Mouse (Mus musculus): ENCODE results near the gene Nsun5.

Gene Nsun5

DNA sequence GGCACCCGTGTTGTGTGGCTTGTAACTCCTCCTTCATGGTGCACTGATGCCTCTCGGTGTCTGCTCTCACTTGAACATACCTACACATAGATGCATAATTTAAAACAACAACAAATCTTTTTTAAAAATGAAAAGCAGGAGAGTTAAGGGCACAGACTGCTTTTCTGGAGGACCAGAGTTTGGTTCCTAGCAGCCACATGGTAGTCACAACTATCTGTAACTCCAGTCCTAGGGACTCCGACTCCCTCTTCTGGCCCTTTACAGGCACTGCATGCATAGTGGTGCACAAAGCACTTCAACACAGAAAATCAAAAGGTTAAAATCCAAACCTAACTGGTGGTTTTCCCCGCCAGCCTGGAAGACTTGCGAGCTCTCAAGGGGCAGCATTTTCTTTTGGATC is 3.8 kb downstream of the Nsun5 start:
- no peak for DNase-seq (ENCODE audit: low read depth, low spot score)

DNA sequence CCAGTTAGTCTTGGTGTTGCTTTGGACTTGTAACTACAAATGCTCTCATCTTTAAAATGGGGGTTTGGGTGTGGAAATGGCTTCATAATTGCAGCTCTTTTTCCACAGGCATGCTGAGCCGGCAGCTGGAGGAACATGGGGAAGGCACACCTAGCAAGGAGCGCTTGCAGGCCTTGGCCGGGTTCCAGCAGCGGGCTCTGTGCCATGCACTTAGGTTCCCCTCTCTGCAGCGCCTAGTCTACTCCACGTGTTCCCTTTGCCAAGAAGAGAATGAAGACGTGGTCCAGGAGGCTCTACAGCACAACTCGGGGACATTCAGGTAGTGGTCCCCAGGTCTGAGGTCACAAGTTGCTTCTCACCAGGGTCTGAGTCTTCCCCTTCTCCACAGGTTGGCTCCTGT is 5.4 kb downstream of the Nsun5 start:
- DNase-seq (ENCODE audit: low read depth, low spot score): no peak

DNA sequence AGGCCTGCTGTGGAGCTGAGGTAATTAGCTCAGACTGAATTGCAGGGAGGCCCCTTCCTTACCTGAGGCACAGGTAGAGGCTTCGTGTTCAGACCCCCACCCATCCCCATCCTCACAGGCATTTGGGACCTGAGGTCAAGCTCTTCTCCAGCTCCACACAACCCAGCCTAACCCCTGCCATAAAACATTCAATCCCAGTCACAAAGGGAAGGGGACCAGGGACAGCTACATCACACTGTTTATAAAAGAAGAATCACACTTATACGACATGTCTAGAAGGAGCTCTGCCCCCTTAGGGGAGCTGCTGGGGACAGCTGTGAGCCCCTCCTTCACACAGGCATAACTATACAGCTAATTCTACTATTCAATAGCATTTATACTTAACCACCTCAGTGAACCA is 6.6 kb downstream of the Nsun5 start:
- no peak for DNase-seq (ENCODE audit: low read depth, low spot score)

DNA sequence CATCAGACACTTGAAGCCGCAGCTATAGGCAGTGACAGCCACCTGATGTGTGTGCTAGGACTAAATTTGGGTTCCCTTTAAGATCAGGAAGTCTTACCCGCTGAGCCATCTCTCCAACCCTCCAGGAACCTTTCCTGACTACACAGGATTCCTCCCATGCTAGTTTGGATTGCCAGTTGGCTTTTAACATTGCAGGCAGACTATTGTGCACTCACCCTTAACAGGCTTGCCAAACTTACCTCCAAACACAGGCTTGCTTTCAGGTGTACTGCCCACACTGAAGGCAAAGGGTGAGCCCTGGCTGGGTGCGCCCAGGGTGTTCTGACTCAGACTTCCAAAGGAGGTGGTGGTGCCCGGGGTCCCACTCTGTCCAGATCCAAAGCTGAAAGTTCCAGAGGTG is 10.9 kb downstream of the Nsun5 start:
- no peak for DNase-seq (ENCODE audit: low read depth, low spot score)

DNA sequence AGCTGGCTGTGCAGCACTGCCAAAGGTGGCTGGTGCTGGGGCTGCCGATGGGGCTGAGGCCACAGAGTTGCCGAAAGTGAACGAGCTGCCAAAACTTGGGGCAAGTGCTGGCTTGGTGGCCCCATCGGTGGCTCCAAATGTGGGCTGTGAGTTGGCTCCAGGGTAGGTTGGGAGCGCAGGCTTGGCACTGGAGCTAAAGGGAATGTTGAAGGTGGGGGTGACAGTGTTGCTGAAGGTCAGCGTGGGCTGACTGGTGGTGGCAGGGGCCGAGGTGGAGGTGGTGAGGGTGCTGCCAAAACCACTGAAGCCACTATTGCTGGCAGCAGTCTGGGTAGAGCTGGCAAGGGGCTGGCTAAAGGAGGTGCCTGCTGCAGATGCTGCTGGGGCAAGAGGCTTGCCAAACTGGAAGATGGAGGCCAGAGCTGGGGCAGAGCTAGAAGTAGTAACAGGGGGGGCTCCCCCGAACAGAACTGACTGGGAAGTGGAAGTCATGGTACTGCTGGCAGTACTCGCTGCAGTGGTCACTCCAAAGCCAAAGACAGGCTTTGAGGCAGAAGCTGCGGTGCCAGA is 11.7 kb downstream of the Nsun5 start:
- no peak for DNase-seq (ENCODE audit: low read depth, low spot score)

DNA sequence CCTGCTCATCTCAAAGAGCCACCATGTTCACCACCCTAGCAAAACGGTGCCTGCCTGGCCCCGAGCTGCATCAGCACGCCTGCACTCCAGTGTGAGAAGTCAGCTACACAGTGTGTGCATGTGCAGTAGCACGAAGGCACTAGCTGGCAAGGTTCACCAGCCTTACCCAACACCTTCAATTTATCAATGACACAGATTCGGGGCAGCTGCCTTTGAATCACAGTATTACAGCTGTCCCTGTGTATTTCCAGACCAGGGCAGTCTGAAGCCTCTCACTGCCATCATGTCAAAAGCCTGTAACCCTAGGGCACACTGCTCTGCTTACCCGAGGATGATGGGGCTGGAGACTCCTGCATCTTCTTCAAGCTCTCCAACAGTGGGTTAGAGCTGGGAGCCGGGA is 13.0 kb downstream of the Nsun5 start:
- DNase-seq (ENCODE audit: low read depth, low spot score): no peak

DNA sequence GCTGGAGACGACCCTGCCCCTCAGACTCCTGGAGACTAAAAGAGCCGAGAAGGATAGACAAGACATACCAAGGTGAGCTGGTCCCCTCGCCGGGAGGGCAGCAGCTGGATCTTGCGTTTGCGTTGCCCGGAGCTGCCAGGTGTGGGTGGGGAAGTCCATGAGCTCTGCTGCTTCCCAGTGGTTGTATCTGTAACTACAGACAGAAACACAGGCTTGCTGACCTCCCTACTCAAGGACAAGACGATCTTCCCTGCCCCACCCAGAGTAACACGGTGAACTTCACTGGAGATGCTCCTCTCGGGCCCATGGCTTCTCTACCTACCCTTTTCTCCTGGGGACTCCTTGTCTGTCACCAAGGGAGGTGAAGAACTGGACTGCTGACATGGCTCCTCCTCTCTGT is 14.0 kb downstream of the Nsun5 start:
- no peak for DNase-seq (ENCODE audit: low read depth, low spot score)

DNA sequence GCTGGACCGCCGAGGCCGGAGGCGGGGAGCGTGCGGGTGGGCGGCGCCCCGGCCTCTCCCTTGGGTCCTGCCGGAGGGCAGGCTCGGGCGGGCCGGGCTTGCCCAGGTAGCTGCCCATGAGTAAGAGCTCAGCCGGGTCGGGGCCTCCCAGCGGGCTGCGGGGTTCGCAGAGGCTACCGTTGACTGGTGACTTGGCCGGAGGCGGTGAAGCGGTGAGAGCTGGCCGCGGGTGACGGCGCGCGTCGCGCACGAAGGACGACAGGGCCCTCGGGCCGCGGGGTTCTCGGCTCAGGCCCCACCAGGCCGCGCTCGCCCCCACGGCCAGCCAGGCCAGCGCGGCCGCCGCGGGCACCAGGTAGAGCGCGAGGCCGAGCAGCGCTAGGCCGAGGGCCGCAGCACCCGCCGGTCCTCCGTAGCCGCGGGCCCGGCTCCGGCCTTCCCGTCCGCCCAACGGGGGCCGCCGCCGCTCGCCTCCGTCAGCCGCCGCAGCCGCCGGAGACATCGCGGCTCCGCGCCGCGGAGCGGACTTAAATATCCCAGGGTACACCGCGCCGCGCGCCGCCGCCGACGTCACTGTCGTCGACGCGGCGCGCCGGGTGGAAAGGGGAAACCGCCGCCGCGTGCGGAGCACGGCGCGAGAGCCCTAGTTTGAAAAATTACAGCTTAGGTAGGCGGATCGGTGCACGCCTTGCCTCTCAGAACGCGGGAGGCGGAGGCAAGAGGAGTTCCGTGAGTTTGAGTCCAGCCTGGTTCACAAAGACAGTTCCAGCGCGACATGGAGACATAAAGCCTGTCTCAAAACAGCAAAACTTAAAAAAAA is 24.5 kb downstream of the Nsun5 start, which contains the start of gene Pom121:
Gene Pom121, minus strand, starts transcription at position 543 of the 820 bp plus-strand sequence.
- peak; percentile 84 for DNase-seq (ENCODE audit: low read depth, low spot score)

DNA sequence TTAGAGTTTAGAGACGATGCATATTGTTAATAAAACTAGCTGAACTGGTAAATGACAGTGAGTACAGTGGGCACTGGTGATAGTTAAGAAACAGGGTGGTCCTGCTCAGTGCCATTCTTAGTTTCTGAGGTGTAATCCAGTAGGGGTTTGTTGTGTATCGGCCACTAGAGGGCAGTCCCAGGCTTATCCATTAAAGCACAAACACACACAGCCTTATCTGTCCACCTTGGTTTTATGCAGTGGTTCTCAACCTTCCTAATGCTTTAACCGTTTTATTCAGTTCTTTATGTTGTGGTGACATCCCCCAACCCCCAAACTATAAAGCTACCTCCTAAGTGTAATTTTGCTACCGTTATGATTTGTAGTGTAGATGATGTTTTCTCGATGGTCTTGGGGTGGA is 26.1 kb downstream of the Nsun5 start:
- peak; percentile 30 for DNase-seq (ENCODE audit: low read depth, low spot score)

DNA sequence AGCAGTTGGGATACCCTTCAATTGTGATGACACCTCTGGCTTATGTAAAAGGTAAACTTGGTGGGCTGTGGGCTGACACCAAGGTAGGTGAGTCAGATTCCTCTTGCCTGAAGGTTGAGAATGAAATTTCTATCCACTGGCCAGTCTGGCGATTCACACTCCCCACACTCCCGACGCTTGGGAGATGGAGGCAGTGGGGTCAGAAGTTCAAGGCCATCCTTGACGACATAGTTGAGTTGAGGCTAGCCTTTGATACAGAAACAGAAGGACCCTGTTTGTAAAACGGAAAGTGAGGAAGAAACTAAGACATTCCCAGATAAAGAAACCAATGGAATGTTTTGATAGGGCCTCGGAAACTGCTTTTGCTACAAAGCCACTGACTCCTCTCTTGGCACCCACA is 29.6 kb downstream of the Nsun5 start:
- DNase-seq (ENCODE audit: low read depth, low spot score): no peak

DNA sequence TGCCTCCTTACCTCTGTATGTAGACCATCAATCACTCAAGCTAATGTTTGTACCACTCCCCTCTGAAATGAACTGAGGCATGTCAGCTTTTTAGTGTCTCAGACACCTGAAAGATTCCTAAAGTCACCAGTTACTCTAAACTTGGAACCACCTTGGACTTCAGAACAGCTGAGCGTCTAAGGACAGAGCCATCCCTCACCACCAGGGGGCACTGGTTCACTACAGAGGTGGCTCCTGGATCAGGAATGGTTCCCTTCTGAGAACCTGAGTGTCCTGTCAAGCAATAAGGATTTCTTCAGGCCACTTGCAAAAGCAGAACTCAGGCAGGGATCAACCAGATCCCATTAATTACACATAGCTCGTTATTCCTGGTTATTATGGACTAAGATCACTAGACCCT is 30.5 kb downstream of the Nsun5 start:
- DNase-seq (ENCODE audit: low read depth, low spot score): peak; percentile 61

DNA sequence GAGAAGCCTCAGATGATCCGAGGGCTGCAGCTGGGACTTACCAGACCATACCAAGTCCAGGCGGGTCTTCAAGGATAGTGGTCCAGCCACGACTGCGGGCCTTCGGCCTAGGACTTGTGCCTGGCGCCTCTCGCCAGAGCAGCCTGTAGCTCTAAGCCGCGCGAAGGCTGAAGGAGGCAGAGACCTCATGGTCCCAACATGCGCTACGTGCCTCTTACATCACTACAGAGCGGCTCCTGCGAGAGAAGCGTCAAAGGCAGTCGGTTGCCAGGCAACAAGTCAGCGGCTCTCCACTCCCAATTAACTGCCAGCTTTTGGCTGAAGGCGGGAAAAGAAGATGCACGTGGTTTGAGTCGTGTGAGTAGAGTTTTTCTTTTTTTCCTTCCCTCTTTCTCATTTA is 34.9 kb downstream of the Nsun5 start:
- DNase-seq (ENCODE audit: low read depth, low spot score): no peak

DNA sequence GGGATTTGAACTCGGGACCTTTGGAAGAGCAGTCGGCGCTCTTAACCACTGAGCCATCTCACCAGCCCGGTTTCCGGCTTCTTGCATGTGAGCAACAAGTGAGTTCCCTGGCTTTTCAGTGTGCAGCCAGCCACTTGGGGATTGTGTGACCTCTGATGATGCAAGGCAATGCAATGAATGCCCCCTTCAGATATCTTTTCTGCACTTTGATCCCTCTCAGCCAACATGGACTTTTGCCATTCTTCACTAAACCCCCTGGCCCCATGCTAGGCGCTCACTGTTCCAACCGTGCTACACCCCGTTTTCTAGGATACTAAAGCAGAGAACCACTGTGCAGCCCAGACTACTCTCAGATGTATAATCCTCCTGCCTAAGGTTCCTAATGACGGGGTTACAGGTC is 35.7 kb downstream of the Nsun5 start:
- no peak for DNase-seq (ENCODE audit: low read depth, low spot score)

DNA sequence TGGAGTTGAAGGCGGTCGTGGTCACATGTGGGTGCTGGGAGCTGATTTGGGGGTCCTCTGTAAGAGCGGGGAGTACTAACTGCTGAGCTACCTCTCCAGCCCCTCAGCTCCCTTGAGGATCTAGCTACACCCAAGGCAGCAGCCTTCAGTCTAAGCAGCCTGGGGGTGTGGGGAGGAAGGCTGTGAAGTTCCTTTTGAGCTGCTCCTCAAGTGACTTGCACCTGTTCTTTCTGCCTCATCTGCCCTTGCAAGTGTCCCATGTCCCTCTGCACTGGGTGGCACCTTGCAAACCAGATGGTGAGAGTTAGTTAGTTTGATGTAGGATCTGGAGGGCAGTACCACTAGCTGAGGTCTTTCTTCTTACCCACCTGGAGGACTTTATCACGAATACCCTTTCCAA is 38.4 kb downstream of the Nsun5 start:
- DNase-seq (ENCODE audit: low read depth, low spot score): no peak

DNA sequence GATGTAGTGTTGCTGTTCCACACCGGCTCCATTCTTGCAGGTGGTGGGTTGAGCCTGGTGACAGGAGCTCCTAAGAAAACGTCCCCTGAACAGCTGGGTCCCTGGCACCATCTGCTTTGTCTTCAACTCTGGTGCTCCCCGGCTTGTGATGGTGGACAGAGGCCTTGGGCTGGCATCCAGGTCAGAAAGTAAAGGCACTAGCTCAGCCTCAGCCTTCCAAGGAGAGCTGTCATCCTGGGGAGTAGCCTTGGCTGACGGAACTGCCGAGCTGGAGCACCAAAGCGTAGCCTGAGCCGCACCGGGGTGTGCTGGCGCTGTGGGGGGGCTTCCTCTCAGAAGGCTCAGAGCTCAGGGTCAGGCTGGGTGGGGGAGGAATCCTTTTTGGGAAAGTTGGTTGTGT is 40.5 kb downstream of the Nsun5 start:
- no peak for DNase-seq (ENCODE audit: low read depth, low spot score)
